Mouse (Mus musculus): Measurements from ENCODE around the gene Mob3a.

DNA sequence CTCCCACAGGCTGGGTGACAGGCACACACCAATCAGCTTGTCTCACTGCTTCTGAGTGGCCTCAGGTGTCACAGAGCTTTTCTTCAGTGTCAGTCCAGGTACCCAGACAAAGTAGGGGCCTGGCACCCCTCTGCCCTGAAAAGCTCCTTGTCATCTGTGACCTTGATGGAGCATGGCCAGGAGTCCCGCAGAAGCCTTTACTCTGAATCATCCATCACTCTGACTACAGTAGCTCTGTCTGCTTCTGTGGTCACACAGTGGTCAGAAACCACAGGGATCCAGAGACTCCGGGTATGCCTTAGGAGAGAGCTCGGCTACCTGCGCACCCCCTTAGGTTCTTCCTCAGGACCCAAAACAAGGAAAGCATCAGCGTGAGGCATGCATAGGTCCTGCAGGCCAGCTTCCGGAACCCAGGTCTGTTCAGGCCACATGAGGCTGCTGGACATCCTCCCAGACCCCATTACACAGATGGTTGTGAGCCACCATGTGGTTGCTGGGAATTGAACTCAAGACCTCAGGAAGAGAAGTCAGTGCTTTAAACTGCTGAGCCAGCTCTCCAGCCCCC is 48.5 kb downstream of the Mob3a start:
- TF ChIP-seq CTCF (IDR thresholded peaks at IDR 0.05; ENCODE audit: borderline replicate concordance, insufficient read depth, low read length) (no peak), POLR2A (IDR thresholded peaks at IDR 0.05; ENCODE audit: low read depth, low read length) (no peak)
